Mouse (Mus musculus): ENCODE results near the gene Tex2.

DNA sequence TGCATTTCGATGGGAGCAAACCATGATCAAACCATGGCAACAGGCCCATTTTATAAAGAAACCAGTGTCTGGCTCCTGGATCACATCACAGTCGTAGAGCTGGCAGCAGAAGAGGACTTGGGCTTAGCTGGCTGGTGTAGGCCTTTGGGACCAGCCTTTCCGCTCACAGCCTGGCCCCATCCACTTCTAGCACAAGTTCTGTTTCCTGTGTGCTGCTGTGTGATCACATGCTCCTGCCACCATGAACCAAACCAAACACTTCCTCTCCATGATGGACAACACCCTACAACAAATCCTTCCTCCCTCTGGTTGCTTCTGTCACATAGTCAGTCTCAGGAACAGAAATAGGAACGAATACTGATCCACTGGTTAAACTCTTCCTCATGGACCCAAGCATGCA, 50.5 kb downstream of the Tex2 start:
- TF ChIP-seq POLR2A (IDR thresholded peaks at IDR 0.05; ENCODE audit: control insufficient read depth, extremely low read depth, insufficient read depth, low read length, poor library complexity) (no peak), CTCF (IDR thresholded peaks at IDR 0.05; ENCODE audit: borderline replicate concordance, control insufficient read depth, extremely low read depth, insufficient read depth, low read length, poor library complexity) (no peak)

Measured in thymus, adult 2 months (tissue).